Mouse (Mus musculus): Measurements from ENCODE around the gene Slc22a16. TPM values are rescaled to one million over a fixed set of nuclear protein-coding genes. Genes with fewer than 3 reads are reported as not detected.

Slc22a16 gene
- total RNA-seq, 2 experiments from 2014 or later, result not detected

Other genes with a start within 250 kb of the Slc22a16 start
- 47.8 and 49.0 TPM in 2 replicates for gene Cdk19, start 230.8 kb upstream of the Slc22a16 start, total RNA-seq (2015)
- 38.6 and 39.0 TPM in 2 replicates for gene Cdk19, start 230.8 kb upstream of the Slc22a16 start, total RNA-seq (2017)
- gene Ddo, start 59.7 kb downstream of the Slc22a16 start, total RNA-seq (2015), result not detected in 2 replicates
- gene Ddo, start 59.7 kb downstream of the Slc22a16 start, total RNA-seq (2017), result not detected in 2 replicates
- not detected in 2 replicates for gene Mettl24, start 112.9 kb downstream of the Slc22a16 start, total RNA-seq (2015)
- gene Mettl24, start 112.9 kb downstream of the Slc22a16 start, total RNA-seq (2017), result not detected in 2 replicates